In genomic region chr13:32898111-32898510, GRCm38 (mm10) we compare ENCODE assay signal across 35 mouse cellular contexts. TPM values are rescaled to one million over a fixed set of nuclear protein-coding genes. Genes with fewer than 3 reads are reported as not detected.
"Had no signal": no experiment of that assay in that cellular context is flagged by ENCODE, and none has a peak within 500 bp of the region (broad histone marks: within the 10 kb centered on the region; RNA-seq: fewer than 3 reads in every experiment).

Gene Serpinb1c (minus strand): TSS chr13:32898211.

- DNase-seq: cerebellum, adult 8-10 months; cerebellum, adult 9-10 months; cerebellum, adult 9-11 months; cerebellum, postnatal 10 days; cerebellum, postnatal 14 days; cerebellum, postnatal 25 days; cerebellum, postnatal 36 days; embryo, embryonic 11 days; forebrain, postnatal 0 days; gastrocnemius, adult 2 months; gastrocnemius, postnatal 10 days; gastrocnemius, postnatal 14 days; gastrocnemius, postnatal 25 days; gastrocnemius, postnatal 36 days; heart, adult 18-20 months; heart, adult 2 months had no signal

- H3K9me3 ChIP-seq: embryonic facial prominence, embryonic 10.5 days; embryonic facial prominence, embryonic 12.5 days; embryonic facial prominence, embryonic 13.5 days; embryonic facial prominence, embryonic 15.5 days; forebrain, embryonic 10.5 days; forebrain, embryonic 12.5 days; forebrain, embryonic 13.5 days; forebrain, embryonic 15.5 days had no signal

- ATAC-seq: forebrain, embryonic 13.5 days; forebrain, embryonic 14.5 days; forebrain, embryonic 15.5 days; forebrain, embryonic 16.5 days; forebrain, postnatal 0 days had no signal

- H3K27me3 ChIP-seq: embryonic facial prominence, embryonic 12.5 days; embryonic facial prominence, embryonic 13.5 days; embryonic facial prominence, embryonic 15.5 days; forebrain, embryonic 12.5 days; forebrain, embryonic 13.5 days; forebrain, embryonic 15.5 days had no signal

- H3K4me2 ChIP-seq: embryonic facial prominence, embryonic 12.5 days; embryonic facial prominence, embryonic 13.5 days; embryonic facial prominence, embryonic 15.5 days; forebrain, embryonic 12.5 days; forebrain, embryonic 13.5 days; forebrain, embryonic 15.5 days had no signal

- H3K9ac ChIP-seq: embryonic facial prominence, embryonic 12.5 days; embryonic facial prominence, embryonic 13.5 days; embryonic facial prominence, embryonic 15.5 days; forebrain, embryonic 12.5 days; forebrain, embryonic 13.5 days; forebrain, embryonic 15.5 days; forebrain, postnatal 0 days had no signal

- H3K36me3 ChIP-seq: embryonic facial prominence, embryonic 10.5 days; embryonic facial prominence, embryonic 12.5 days; embryonic facial prominence, embryonic 13.5 days; embryonic facial prominence, embryonic 15.5 days; forebrain, embryonic 10.5 days; forebrain, embryonic 12.5 days; forebrain, embryonic 15.5 days had no signal

- H3K4me1 ChIP-seq: embryonic facial prominence, embryonic 10.5 days; embryonic facial prominence, embryonic 12.5 days; embryonic facial prominence, embryonic 13.5 days; embryonic facial prominence, embryonic 15.5 days; forebrain, embryonic 10.5 days; forebrain, embryonic 12.5 days; forebrain, embryonic 13.5 days; forebrain, embryonic 15.5 days had no signal

- H3K27ac ChIP-seq: embryonic facial prominence, embryonic 10.5 days; embryonic facial prominence, embryonic 12.5 days; embryonic facial prominence, embryonic 13.5 days; embryonic facial prominence, embryonic 15.5 days; forebrain, embryonic 10.5 days; forebrain, embryonic 12.5 days; forebrain, embryonic 13.5 days; forebrain, embryonic 15.5 days; gastrocnemius, adult 2 months; heart, adult 2 months had no signal

- H3K4me3 ChIP-seq: embryonic facial prominence, embryonic 10.5 days; embryonic facial prominence, embryonic 12.5 days; embryonic facial prominence, embryonic 13.5 days; embryonic facial prominence, embryonic 15.5 days; erythroblast, embryonic 14.5 days; forebrain, embryonic 10.5 days; forebrain, embryonic 12.5 days; forebrain, embryonic 13.5 days; forebrain, embryonic 15.5 days; gastrocnemius, adult 2 months; heart, adult 2 months had no signal

RNA-seq across cellular contexts. Expression of gene Serpinb1c, which starts in this region (rescaled TPM):
- total RNA-seq: common myeloid progenitor, adult 5-6 weeks; forebrain, postnatal 0 days; granulocyte monocyte progenitor cell, adult 5-6 weeks had no signal
- polyA plus RNA-seq: cortical plate, adult 2 months; embryonic facial prominence, embryonic 10.5 days; embryonic facial prominence, embryonic 11.5 days; embryonic facial prominence, embryonic 12.5 days; embryonic facial prominence, embryonic 13.5 days; embryonic facial prominence, embryonic 14.5 days; embryonic facial prominence, embryonic 15.5 days; erythroblast, embryonic 14.5 days; forebrain, embryonic 10.5 days; forebrain, embryonic 11.5 days; forebrain, embryonic 12.5 days; forebrain, embryonic 13.5 days; forebrain, embryonic 14.5 days; forebrain, embryonic 15.5 days; forebrain, embryonic 16.5 days; forebrain, postnatal 0 days; frontal cortex, adult 2 months; gonadal fat pad, adult 2 months; heart, adult 2 months had no signal
